Mouse (Mus musculus) hindbrain, embryonic 13.5 days (tissue): ENCODE data around the gene Robo1. TPM values are rescaled to one million over a fixed set of nuclear protein-coding genes. Genes with fewer than 3 reads are reported as not detected.
"Not testable (repeated sequence)": the region's sequence is repeated elsewhere in the genome, so short reads cannot be mapped to it uniquely, and the experiment has no call there.

Experiments
- ATAC-seq: fragments of 200-750 bp; cut with Nextera tagmentation; 2 replicates; pipeline ENCODE4 v1.8.0; 2017; ENCODE audit warnings: moderate TSS enrichment; ENCODE audit not compliant: low FRiP score
- H3K27ac ChIP-seq: fragments of 300-500 bp; sonication (generic); 2 replicates; pipeline ENCODE4 v1.5.1; 2015; ENCODE audit warnings: inconsistent platforms, mild to moderate bottlenecking, moderate library complexity
- H3K27me3 ChIP-seq: fragments of 300-500 bp; sonication (generic); 2 replicates; pipeline ENCODE4 v1.6.1; 2015; ENCODE audit warnings: mild to moderate bottlenecking, inconsistent platforms
- H3K36me3 ChIP-seq: fragments of 300-500 bp; sonication (generic); 2 replicates; pipeline ENCODE4 v1.6.1; 2015; ENCODE audit warnings: mild to moderate bottlenecking, inconsistent platforms
- H3K4me1 ChIP-seq: fragments of 300-500 bp; sonication (generic); replicated peaks from 2 replicates; pipeline ENCODE4 v1.6.1; 2015; ENCODE audit warnings: inconsistent platforms
- H3K4me2 ChIP-seq: fragments of 300-500 bp; sonication (generic); 2 replicates; pipeline ENCODE4 v1.6.1; 2015; ENCODE audit warnings: inconsistent platforms, mild to moderate bottlenecking, moderate library complexity
- H3K4me3 ChIP-seq: fragments of 300-500 bp; sonication (generic); 2 replicates; pipeline ENCODE4 v1.5.1; 2015; ENCODE audit warnings: mild to moderate bottlenecking, inconsistent platforms
- H3K9ac ChIP-seq: fragments of 300-500 bp; sonication (generic); 2 replicates; pipeline ENCODE4 v1.6.1; 2015; ENCODE audit warnings: mild to moderate bottlenecking, inconsistent platforms
- H3K9me3 ChIP-seq: fragments of 300-500 bp; sonication (generic); 2 replicates; pipeline ENCODE4 v1.6.1; 2016; ENCODE audit warnings: inconsistent platforms
- WGBS: fragments of 180-500 bp; shearing (Covaris S2); methylation state at CpG from one replicate; pipeline ENCODE4 v1.1.7; 2015; 5-methylcytosine and 5-hydroxymethylcytosine counted together
- polyA plus RNA-seq: library from polyadenylated mRNA; unstranded; fragments of >200 nt; fragmentation: Nextera tagmentation; extraction: Ambion mirVana; gene quantifications from 2 replicates; pipeline ENCODE4 v1.2.1, GENCODE M21; 2015

Gene Robo1
- polyA plus RNA-seq, 1 experiment from 2014 or later, result 54.4 TPM

GRCm38 (mm10) chr16:72465696-72466095, 157.6 kb downstream of the Robo1 start:
- no peaks in the 10 kb centered on the region for H3K36me3 ChIP-seq
- H3K27ac ChIP-seq, result no peak overlapping the region
- 50% methylated on average over 3 of the region's 3 CpGs for WGBS
- no peak overlapping the region for H3K9ac ChIP-seq
- ATAC-seq, result no peak
- no peak overlapping the region for H3K4me3 ChIP-seq
- no peak overlapping the region for H3K4me2 ChIP-seq
- no peaks in the 10 kb centered on the region for H3K9me3 ChIP-seq
- H3K27me3 ChIP-seq, result no peaks in the 10 kb centered on the region
- peaks cover 7% of the 10 kb centered on the region for H3K4me1 ChIP-seq

- no peaks in the 10 kb centered on the region for H3K36me3 ChIP-seq
- peaks cover 9% of the 10 kb centered on the region for H3K4me1 ChIP-seq
- H3K4me2 ChIP-seq, result no peak overlapping the region
- no peak overlapping the region for H3K9ac ChIP-seq
- peak overlapping the region; percentile 80 for H3K27ac ChIP-seq
- 15% methylated on average over 2 of the region's 2 CpGs for WGBS
- H3K9me3 ChIP-seq, result no peaks in the 10 kb centered on the region
- no peaks in the 10 kb centered on the region for H3K27me3 ChIP-seq
- ATAC-seq, result peak; percentile 76
- H3K4me3 ChIP-seq, result no peak overlapping the region
These were observed 162.0 kb downstream of the Robo1 start for GRCm38 (mm10) chr16:72470037-72470673.

- peak; percentile 86 for ATAC-seq
- Histone ChIP-seq H3K9ac (peak overlapping the region; percentile 59), H3K27me3 (no peaks in the 10 kb centered on the region), H3K4me3 (peak overlapping the region; percentile 25), H3K36me3 (no peaks in the 10 kb centered on the region), H3K4me2 (peak overlapping the region; percentile 46), H3K27ac (peak overlapping the region; percentile 85), H3K9me3 (no peaks in the 10 kb centered on the region), H3K4me1 (peaks cover 8% of the 10 kb centered on the region)
- WGBS, result 5% methylated on average over 6 of the region's 6 CpGs
These were observed 202.7 kb downstream of the Robo1 start for GRCm38 (mm10) chr16:72510716-72511199.

- Histone ChIP-seq H3K27ac (no peak overlapping the region), H3K4me2 (no peak overlapping the region), H3K4me3 (no peak overlapping the region), H3K27me3 (no peaks in the 10 kb centered on the region), H3K36me3 (no peaks in the 10 kb centered on the region), H3K9ac (no peak overlapping the region), H3K9me3 (no peaks in the 10 kb centered on the region), H3K4me1 (peaks cover 7% of the 10 kb centered on the region)
- WGBS, result 50% methylated on average over 2 of the region's 2 CpGs
- ATAC-seq, result no peak
These were observed 223.2 kb downstream of the Robo1 start for GRCm38 (mm10) chr16:72531337-72531736.

- no peak for ATAC-seq
- no peak overlapping the region for H3K27ac ChIP-seq
- WGBS, result 94% methylated on average over 4 of the region's 4 CpGs
- H3K27me3 ChIP-seq, result no peaks in the 10 kb centered on the region
- H3K4me1 ChIP-seq, result peaks cover 4% of the 10 kb centered on the region
- no peak overlapping the region for H3K4me2 ChIP-seq
- H3K4me3 ChIP-seq, result no peak overlapping the region
- H3K36me3 ChIP-seq, result no peaks in the 10 kb centered on the region
- H3K9me3 ChIP-seq, result no peaks in the 10 kb centered on the region
- H3K9ac ChIP-seq, result no peak overlapping the region
These were observed 225.9 kb downstream of the Robo1 start for GRCm38 (mm10) chr16:72533900-72534571.

- Histone ChIP-seq H3K27ac (no peak overlapping the region), H3K27me3 (no peaks in the 10 kb centered on the region), H3K4me1 (no peaks in the 10 kb centered on the region), H3K36me3 (no peaks in the 10 kb centered on the region), H3K9me3 (no peaks in the 10 kb centered on the region), H3K4me2 (no peak overlapping the region), H3K4me3 (no peak overlapping the region), H3K9ac (no peak overlapping the region)
- WGBS, result 83% methylated on average over 3 of the region's 3 CpGs
- ATAC-seq, result no peak
These were observed 230.1 kb downstream of the Robo1 start for GRCm38 (mm10) chr16:72538171-72538570.

GRCm38 (mm10) chr16:72543928-72544327, 235.8 kb downstream of the Robo1 start:
- Histone ChIP-seq H3K27ac (no peak overlapping the region), H3K9me3 (no peaks in the 10 kb centered on the region), H3K9ac (no peak overlapping the region), H3K36me3 (no peaks in the 10 kb centered on the region), H3K27me3 (no peaks in the 10 kb centered on the region), H3K4me2 (no peak overlapping the region), H3K4me3 (no peak overlapping the region), H3K4me1 (no peaks in the 10 kb centered on the region)
- WGBS, result 54% methylated on average over 3 of the region's 3 CpGs
- no peak for ATAC-seq

GRCm38 (mm10) chr16:72544950-72545349, 236.8 kb downstream of the Robo1 start:
- Histone ChIP-seq H3K4me2 (no peak overlapping the region), H3K4me3 (no peak overlapping the region), H3K36me3 (no peaks in the 10 kb centered on the region), H3K27ac (no peak overlapping the region), H3K27me3 (no peaks in the 10 kb centered on the region), H3K4me1 (no peaks in the 10 kb centered on the region), H3K9me3 (no peaks in the 10 kb centered on the region), H3K9ac (no peak overlapping the region)
- 39% methylated on average over 2 of the region's 2 CpGs for WGBS
- no peak for ATAC-seq

GRCm38 (mm10) chr16:72551672-72552243, 243.7 kb downstream of the Robo1 start:
- Histone ChIP-seq H3K4me1 (peaks cover 10% of the 10 kb centered on the region), H3K4me3 (no peak overlapping the region), H3K9ac (no peak overlapping the region), H3K27me3 (no peaks in the 10 kb centered on the region), H3K27ac (no peak overlapping the region), H3K9me3 (no peaks in the 10 kb centered on the region), H3K36me3 (no peaks in the 10 kb centered on the region), H3K4me2 (no peak overlapping the region)
- no peak for ATAC-seq
- 21% methylated on average over 8 of the region's 8 CpGs for WGBS

- Histone ChIP-seq H3K4me2 (no peak overlapping the region), H3K27ac (no peak overlapping the region), H3K9ac (no peak overlapping the region), H3K27me3 (no peaks in the 10 kb centered on the region), H3K9me3 (no peaks in the 10 kb centered on the region), H3K4me1 (peaks cover 10% of the 10 kb centered on the region), H3K4me3 (no peak overlapping the region), H3K36me3 (no peaks in the 10 kb centered on the region)
- WGBS, result 23% methylated on average over 5 of the region's 5 CpGs
- no peak for ATAC-seq
These were observed 245.6 kb downstream of the Robo1 start for GRCm38 (mm10) chr16:72553713-72554112.

- H3K4me3 ChIP-seq, H3K27me3 ChIP-seq, H3K36me3 ChIP-seq, H3K9ac ChIP-seq, H3K27ac ChIP-seq, H3K4me2 ChIP-seq, H3K9me3 ChIP-seq: not testable (repeated sequence)
- WGBS, result 43% methylated on average over 2 of the region's 2 CpGs
- ATAC-seq, result 0 out of 2 replicates have a peak, but pooled peaks have one; percentile 28
- peaks cover 22% of the 10 kb centered on the region for H3K4me1 ChIP-seq
These were observed 254.0 kb downstream of the Robo1 start for GRCm38 (mm10) chr16:72562149-72562548.

- peak overlapping the region; percentile 35 for H3K27ac ChIP-seq
- ATAC-seq, result no peak; the same call in 1 of the 2 replicates
These were observed 255.3 kb downstream of the Robo1 start for GRCm38 (mm10) chr16:72563196-72563963.

More at GRCm38 (mm10) chr16:72563196-72563963, 255.3 kb downstream of the Robo1 start:
- no peaks in the 10 kb centered on the region for H3K36me3 ChIP-seq
- H3K4me1 ChIP-seq, result peaks cover 22% of the 10 kb centered on the region
- peak overlapping the region; percentile 4; the same call in 1 of the 2 replicates for H3K4me3 ChIP-seq
- H3K27me3 ChIP-seq, result no peaks in the 10 kb centered on the region
- H3K9me3 ChIP-seq, result no peaks in the 10 kb centered on the region
- WGBS, result 30% methylated on average over 15 of the region's 15 CpGs
- H3K9ac ChIP-seq, result peak overlapping the region; percentile 39; the same call in 1 of the 2 replicates
- H3K4me2 ChIP-seq, result peak overlapping the region; percentile 25
